Mouse (Mus musculus): Measurements from ENCODE around the gene Slc25a36.

GRCm38 (mm10) chr9:97096180-97096579, 14.8 kb downstream of the Slc25a36 start:
- TF ChIP-seq POLR2A (IDR thresholded peaks at IDR 0.05; ENCODE audit: extremely low read depth, insufficient read depth, low read length) (no peak), CTCF (IDR thresholded peaks at IDR 0.05; ENCODE audit: low read depth, low read length) (no peak)

Data from liver, adult 2 months (tissue).